Mouse (Mus musculus): ENCODE results near the gene Cemip.

Gene Cemip

GRCm38 (mm10) chr7:84032831-84033230 lies 53.5 kb downstream of the Cemip start:
- ATAC-seq (ENCODE audit: insufficient number of reproducible peaks, low FRiP score, low TSS enrichment): no peak

- ATAC-seq (ENCODE audit: insufficient number of reproducible peaks, low FRiP score, low TSS enrichment): peak; percentile 63; the same call in 1 of the 2 replicates
These were observed 57.1 kb downstream of the Cemip start for GRCm38 (mm10) chr7:84029120-84029771.

GRCm38 (mm10) chr7:84028368-84028767 lies 57.9 kb downstream of the Cemip start:
- ATAC-seq (ENCODE audit: insufficient number of reproducible peaks, low FRiP score, low TSS enrichment): no peak

GRCm38 (mm10) chr7:84026950-84027585 lies 59.2 kb downstream of the Cemip start:
- ATAC-seq (ENCODE audit: insufficient number of reproducible peaks, low FRiP score, low TSS enrichment): no peak

GRCm38 (mm10) chr7:84026090-84026489 lies 60.2 kb downstream of the Cemip start:
- peak; percentile 38; the same call in 1 of the 2 replicates for ATAC-seq (ENCODE audit: insufficient number of reproducible peaks, low FRiP score, low TSS enrichment)

GRCm38 (mm10) chr7:84023466-84023865 lies 62.8 kb downstream of the Cemip start:
- ATAC-seq (ENCODE audit: insufficient number of reproducible peaks, low FRiP score, low TSS enrichment): no peak

- no peak for ATAC-seq (ENCODE audit: insufficient number of reproducible peaks, low FRiP score, low TSS enrichment)
These were observed 63.8 kb downstream of the Cemip start for GRCm38 (mm10) chr7:84022462-84022861.

- ATAC-seq (ENCODE audit: insufficient number of reproducible peaks, low FRiP score, low TSS enrichment): no peak
These were observed 66.9 kb downstream of the Cemip start for GRCm38 (mm10) chr7:84019381-84019780.

- peak; percentile 79; the same call in 1 of the 2 replicates for ATAC-seq (ENCODE audit: insufficient number of reproducible peaks, low FRiP score, low TSS enrichment)
These were observed 67.7 kb downstream of the Cemip start for GRCm38 (mm10) chr7:84018291-84019266.

- ATAC-seq (ENCODE audit: insufficient number of reproducible peaks, low FRiP score, low TSS enrichment): no peak
These were observed 71.3 kb downstream of the Cemip start for GRCm38 (mm10) chr7:84015050-84015449.

GRCm38 (mm10) chr7:84013656-84014055 lies 72.6 kb downstream of the Cemip start:
- no peak for ATAC-seq (ENCODE audit: insufficient number of reproducible peaks, low FRiP score, low TSS enrichment)

- no peak for ATAC-seq (ENCODE audit: insufficient number of reproducible peaks, low FRiP score, low TSS enrichment)
These were observed 81.9 kb downstream of the Cemip start for GRCm38 (mm10) chr7:84004357-84004756.

- no peak for ATAC-seq (ENCODE audit: insufficient number of reproducible peaks, low FRiP score, low TSS enrichment)
These were observed 84.8 kb downstream of the Cemip start for GRCm38 (mm10) chr7:84001516-84001915.

- ATAC-seq (ENCODE audit: insufficient number of reproducible peaks, low FRiP score, low TSS enrichment): no peak
These were observed 85.6 kb downstream of the Cemip start for GRCm38 (mm10) chr7:84000671-84001070.

GRCm38 (mm10) chr7:83999647-84000046 lies 86.7 kb downstream of the Cemip start:
- no peak for ATAC-seq (ENCODE audit: insufficient number of reproducible peaks, low FRiP score, low TSS enrichment)

- no peak for ATAC-seq (ENCODE audit: insufficient number of reproducible peaks, low FRiP score, low TSS enrichment)
These were observed 92.0 kb downstream of the Cemip start for GRCm38 (mm10) chr7:83994348-83994747.

GRCm38 (mm10) chr7:83989294-83989693 lies 97.0 kb downstream of the Cemip start:
- ATAC-seq (ENCODE audit: insufficient number of reproducible peaks, low FRiP score, low TSS enrichment): no peak

- no peak for ATAC-seq (ENCODE audit: insufficient number of reproducible peaks, low FRiP score, low TSS enrichment)
These were observed 100.6 kb downstream of the Cemip start for GRCm38 (mm10) chr7:83985751-83986150.

- no peak for ATAC-seq (ENCODE audit: insufficient number of reproducible peaks, low FRiP score, low TSS enrichment)
These were observed 103.7 kb downstream of the Cemip start for GRCm38 (mm10) chr7:83982566-83982965.

GRCm38 (mm10) chr7:83978945-83979536 lies 107.3 kb downstream of the Cemip start:
- no peak for ATAC-seq (ENCODE audit: insufficient number of reproducible peaks, low FRiP score, low TSS enrichment)

Data from cerebellum, adult (tissue).